Mouse (Mus musculus) olfactory bulb, adult 2 months (tissue): Measurements from ENCODE around the gene Ssbp1. TPM values are rescaled to one million over a fixed set of nuclear protein-coding genes. Genes with fewer than 3 reads are reported as not detected.

Source experiments
- H3K27ac ChIP-seq: fragments of 200-500 bp; 2 replicates; pipeline ENCODE4 v1.5.1; 2012; ENCODE audit warnings: low read depth, low read length; ENCODE audit not compliant: insufficient read depth
- H3K4me1 ChIP-seq: fragments of 200-500 bp; 2 replicates; pipeline ENCODE4 v1.6.1; 2012; ENCODE audit warnings: low read length; ENCODE audit not compliant: control insufficient read depth, insufficient read depth
- H3K4me3 ChIP-seq: fragments of 200-500 bp; 2 replicates; pipeline ENCODE4 v1.5.1; 2012; ENCODE audit warnings: mild to moderate bottlenecking, low read depth, low read length, moderate library complexity; ENCODE audit not compliant: insufficient read depth
- CTCF ChIP-seq: fragments of 200-500 bp; IDR thresholded peaks from 2 replicates; pipeline ENCODE4 v1.5.1; 2012; ENCODE audit warnings: low read depth, mild to moderate bottlenecking, low read length, moderate library complexity; ENCODE audit not compliant: insufficient read depth
- POLR2A ChIP-seq: fragments of 200-500 bp; IDR thresholded peaks from 2 replicates; pipeline ENCODE4 v1.6.1; 2012; ENCODE audit warnings: mild to moderate bottlenecking, low read depth, low read length, moderate library complexity; ENCODE audit not compliant: insufficient read depth
- WGBS: fragments of 180-500 bp; shearing (Covaris S2); methylation state at CpG from one replicate; pipeline ENCODE4 v1.1.7; 2018; 5-methylcytosine and 5-hydroxymethylcytosine counted together
- polyA plus RNA-seq: library from polyadenylated mRNA; stranded (reverse); fragments of >200 nt; gene quantifications from 2 replicates; pipeline ENCODE4 v1.2.4, GENCODE M21; 2012; ENCODE audit warnings: low replicate concordance; ENCODE audit not compliant: missing spikeins, insufficient read depth, insufficient read length

The Ssbp1 gene
- polyA plus RNA-seq, 1 experiment, result not detected

GRCm38 (mm10) chr6:40493229-40493628, 22.1 kb downstream of the Ssbp1 start, which contains the start of gene Tas2r108:
Gene Tas2r108 (plus strand): TSS chr6:40493529.
- TF ChIP-seq CTCF, result no peak
- TF ChIP-seq POLR2A, result no peak
- WGBS, result 63% methylated on average over 3 of the region's 3 CpGs
- no peaks in the 10 kb centered on the region for H3K4me1 ChIP-seq
- H3K27ac ChIP-seq, result no peak within 1 kb of the TSS
- H3K4me3 ChIP-seq, result no peak within 1 kb of the TSS

GRCm38 (mm10) chr6:40519408-40519807, 48.3 kb downstream of the Ssbp1 start, which contains the start of gene Prss37:
Gene Prss37 (minus strand): TSS chr6:40519508.
- Histone ChIP-seq H3K27ac (no peak within 1 kb of the TSS), H3K4me1 (no peaks in the 10 kb centered on the region), H3K4me3 (no peak within 1 kb of the TSS)
- WGBS, result 81% methylated on average over 1 of the region's 1 CpGs
- TF ChIP-seq POLR2A, result no peak
- no peak for TF ChIP-seq CTCF

Other genes with a start within 250 kb of the Ssbp1 start
- 304 TPM in 1 of 2 replicates, not detected in the other for gene Agk, start 146.2 kb upstream of the Ssbp1 start, polyA plus RNA-seq
- gene E330009J07Rik, start 35.2 kb upstream of the Ssbp1 start, polyA plus RNA-seq, result 44.9 and 190 TPM in 2 replicates
- not detected in 2 replicates for gene Wee2, start 32.3 kb upstream of the Ssbp1 start, polyA plus RNA-seq
- not detected in 2 replicates for gene Tas2r137, start 19.9 kb downstream of the Ssbp1 start, polyA plus RNA-seq
- not detected in 2 replicates for gene Tas2r108, start 22.2 kb downstream of the Ssbp1 start, polyA plus RNA-seq
- gene Prss37, start 48.2 kb downstream of the Ssbp1 start, polyA plus RNA-seq, result not detected in 2 replicates
- not detected in 2 replicates for gene Olfr461, start 83.7 kb downstream of the Ssbp1 start, polyA plus RNA-seq
- not detected in 2 replicates for gene Olfr460, start 98.1 kb downstream of the Ssbp1 start, polyA plus RNA-seq
- gene Clec5a, start 114.5 kb downstream of the Ssbp1 start, polyA plus RNA-seq, result not detected in 2 replicates
- not detected in 2 replicates for gene Tas2r138, start 142.0 kb downstream of the Ssbp1 start, polyA plus RNA-seq
- gene Mgam, start 157.5 kb downstream of the Ssbp1 start, polyA plus RNA-seq, result not detected in 2 replicates